Mouse (Mus musculus) intestine, embryonic 16.5 days (tissue): Measurements from ENCODE around the gene Ica1. TPM values are rescaled to one million over a fixed set of nuclear protein-coding genes. Genes with fewer than 3 reads are reported as not detected.

Experiments
- ATAC-seq: fragments of 200-750 bp; cut with Nextera tagmentation; 2 replicates; pipeline ENCODE4 v1.8.0; 2017; ENCODE audit warnings: moderate TSS enrichment, moderate library complexity
- H3K27ac ChIP-seq: fragments of 300-500 bp; sonication (generic); 2 replicates; pipeline ENCODE4 v1.5.1; 2014; ENCODE audit warnings: mild to moderate bottlenecking, low read length
- H3K27me3 ChIP-seq: fragments of 300-500 bp; sonication (generic); replicated peaks from 2 replicates; pipeline ENCODE4 v1.6.1; 2014; ENCODE audit warnings: low read length, control low read depth, mixed read lengths; ENCODE audit not compliant: control insufficient read depth, insufficient read depth
- H3K36me3 ChIP-seq: fragments of 300-500 bp; sonication (generic); 2 replicates; pipeline ENCODE4 v1.6.1; 2014; ENCODE audit warnings: low read length, control low read depth; ENCODE audit not compliant: control insufficient read depth, insufficient read depth
- H3K4me1 ChIP-seq: fragments of 300-500 bp; sonication (generic); 2 replicates; pipeline ENCODE4 v1.6.1; 2014; ENCODE audit warnings: low read length, control low read depth, mixed read lengths; ENCODE audit not compliant: control insufficient read depth, insufficient read depth
- H3K4me2 ChIP-seq: fragments of 300-500 bp; sonication (generic); 2 replicates; pipeline ENCODE4 v1.6.1; 2014; ENCODE audit warnings: low read depth, low read length, control low read depth
- H3K4me3 ChIP-seq: fragments of 300-500 bp; sonication (generic); 2 replicates; pipeline ENCODE4 v1.5.1; 2014; ENCODE audit warnings: mild to moderate bottlenecking, low read length
- H3K9ac ChIP-seq: fragments of 300-500 bp; sonication (generic); 2 replicates; pipeline ENCODE4 v1.6.1; 2014; ENCODE audit warnings: low read depth, low read length
- H3K9me3 ChIP-seq: fragments of 300-500 bp; sonication (generic); 2 replicates; pipeline ENCODE4 v1.6.1; 2016; ENCODE audit warnings: low read length, control low read depth; ENCODE audit not compliant: control insufficient read depth
- WGBS: fragments of 180-500 bp; shearing (Covaris S2); extraction: QIAGEN DNeasy Blood & Tissue Kit; methylation state at CpG from one replicate; pipeline ENCODE4 v1.1.7; 2014; 5-methylcytosine and 5-hydroxymethylcytosine counted together
- polyA plus RNA-seq: library from polyadenylated mRNA; unstranded; fragments of >200 nt; fragmentation: Nextera tagmentation; extraction: Ambion mirVana; gene quantifications from 2 replicates; pipeline ENCODE4 v1.2.1, GENCODE M21; 2015

The Ica1 gene
- polyA plus RNA-seq, 1 experiment from 2014 or later, result 18.9 TPM

- no peak overlapping the region for H3K4me3 ChIP-seq
- 32% methylated on average over 4 of the region's 4 CpGs for WGBS
- peak; percentile 36; the same call in 1 of the 2 replicates for ATAC-seq
Observed at GRCm38 (mm10) chr6:8658431-8658830, 119.9 kb downstream of the Ica1 start.

GRCm38 (mm10) chr6:8657459-8657858, 120.8 kb downstream of the Ica1 start:
- Histone ChIP-seq H3K4me3 (no peak overlapping the region), H3K4me2 (no peak overlapping the region), H3K27ac (no peak overlapping the region), H3K27me3 (no peaks in the 10 kb centered on the region), H3K36me3 (no peaks in the 10 kb centered on the region), H3K9ac (no peak overlapping the region), H3K4me1 (no peaks in the 10 kb centered on the region), H3K9me3 (no peaks in the 10 kb centered on the region)
- 51% methylated on average over 3 of the region's 3 CpGs for WGBS
- peak; percentile 60 for ATAC-seq

More at GRCm38 (mm10) chr6:8658431-8658830, 119.9 kb downstream of the Ica1 start:
- no peaks in the 10 kb centered on the region for H3K9me3 ChIP-seq
- no peak overlapping the region for H3K4me2 ChIP-seq
- no peaks in the 10 kb centered on the region for H3K36me3 ChIP-seq
- no peak overlapping the region for H3K27ac ChIP-seq
- no peak overlapping the region for H3K9ac ChIP-seq
- no peaks in the 10 kb centered on the region for H3K27me3 ChIP-seq
- no peaks in the 10 kb centered on the region for H3K4me1 ChIP-seq

GRCm38 (mm10) chr6:8655454-8655853, 122.8 kb downstream of the Ica1 start:
- 87% methylated on average over 2 of the region's 2 CpGs for WGBS
- no peak for ATAC-seq

GRCm38 (mm10) chr6:8650413-8650812, 127.9 kb downstream of the Ica1 start:
- Histone ChIP-seq H3K9me3 (no peaks in the 10 kb centered on the region), H3K27ac (no peak overlapping the region), H3K36me3 (no peaks in the 10 kb centered on the region), H3K4me3 (no peak overlapping the region), H3K9ac (no peak overlapping the region), H3K4me1 (no peaks in the 10 kb centered on the region), H3K4me2 (no peak overlapping the region), H3K27me3 (no peaks in the 10 kb centered on the region)
- ATAC-seq, result no peak
- 80% methylated on average over 7 of the region's 7 CpGs for WGBS

More at GRCm38 (mm10) chr6:8655454-8655853, 122.8 kb downstream of the Ica1 start:
- no peak overlapping the region for H3K9ac ChIP-seq
- no peak overlapping the region for H3K4me2 ChIP-seq
- no peaks in the 10 kb centered on the region for H3K27me3 ChIP-seq
- no peak overlapping the region for H3K4me3 ChIP-seq
- H3K4me1 ChIP-seq, result no peaks in the 10 kb centered on the region
- no peaks in the 10 kb centered on the region for H3K36me3 ChIP-seq
- no peaks in the 10 kb centered on the region for H3K9me3 ChIP-seq
- H3K27ac ChIP-seq, result no peak overlapping the region

GRCm38 (mm10) chr6:8649295-8649865, 128.9 kb downstream of the Ica1 start:
- WGBS, result 61% methylated on average over 4 of the region's 4 CpGs

GRCm38 (mm10) chr6:8648185-8648901, 129.9 kb downstream of the Ica1 start:
- 78% methylated on average over 10 of the region's 10 CpGs for WGBS
- ATAC-seq, result peak; percentile 69

More at GRCm38 (mm10) chr6:8649295-8649865, 128.9 kb downstream of the Ica1 start:
- Histone ChIP-seq H3K4me1 (peaks cover 3% of the 10 kb centered on the region; the same call in 1 of the 2 replicates), H3K9me3 (no peaks in the 10 kb centered on the region), H3K36me3 (no peaks in the 10 kb centered on the region), H3K4me3 (no peak overlapping the region), H3K27me3 (no peaks in the 10 kb centered on the region), H3K4me2 (no peak overlapping the region), H3K27ac (no peak overlapping the region), H3K9ac (no peak overlapping the region)
- 0 out of 2 replicates have a peak, but pooled peaks have one; percentile 18 for ATAC-seq

GRCm38 (mm10) chr6:8647513-8648184, 130.6 kb downstream of the Ica1 start:
- 84% methylated on average over 7 of the region's 7 CpGs for WGBS
- H3K36me3 ChIP-seq, result no peaks in the 10 kb centered on the region
- H3K9ac ChIP-seq, result no peak overlapping the region
- no peaks in the 10 kb centered on the region for H3K9me3 ChIP-seq
- H3K4me2 ChIP-seq, result no peak overlapping the region
- no peak overlapping the region; the same call in 1 of the 2 replicates for H3K27ac ChIP-seq
- H3K27me3 ChIP-seq, result no peaks in the 10 kb centered on the region
- no peak for ATAC-seq
- H3K4me1 ChIP-seq, result peaks cover 3% of the 10 kb centered on the region; the same call in 1 of the 2 replicates
- H3K4me3 ChIP-seq, result no peak overlapping the region

More at GRCm38 (mm10) chr6:8648185-8648901, 129.9 kb downstream of the Ica1 start:
- Histone ChIP-seq H3K9me3 (no peaks in the 10 kb centered on the region), H3K27ac (no peak overlapping the region), H3K36me3 (no peaks in the 10 kb centered on the region), H3K9ac (no peak overlapping the region), H3K4me1 (peaks cover 3% of the 10 kb centered on the region; the same call in 1 of the 2 replicates), H3K27me3 (no peaks in the 10 kb centered on the region), H3K4me2 (no peak overlapping the region), H3K4me3 (no peak overlapping the region)

- WGBS, result 58% methylated on average over 2 of the region's 2 CpGs
- no peak overlapping the region for H3K4me3 ChIP-seq
- no peak overlapping the region for H3K27ac ChIP-seq
- no peaks in the 10 kb centered on the region for H3K27me3 ChIP-seq
- no peaks in the 10 kb centered on the region for H3K9me3 ChIP-seq
- H3K4me1 ChIP-seq, result peaks cover 3% of the 10 kb centered on the region; the same call in 1 of the 2 replicates
- H3K9ac ChIP-seq, result no peak overlapping the region
- no peak overlapping the region for H3K4me2 ChIP-seq
- H3K36me3 ChIP-seq, result no peaks in the 10 kb centered on the region
- no peak for ATAC-seq
Observed at GRCm38 (mm10) chr6:8645708-8646107, 132.6 kb downstream of the Ica1 start.

GRCm38 (mm10) chr6:8644703-8645102, 133.6 kb downstream of the Ica1 start:
- 59% methylated on average over 10 of the region's 10 CpGs for WGBS
- no peaks in the 10 kb centered on the region for H3K36me3 ChIP-seq
- peaks cover 3% of the 10 kb centered on the region; the same call in 1 of the 2 replicates for H3K4me1 ChIP-seq
- no peaks in the 10 kb centered on the region for H3K27me3 ChIP-seq
- H3K9me3 ChIP-seq, result no peaks in the 10 kb centered on the region
- H3K9ac ChIP-seq, result no peak overlapping the region; the same call in 1 of the 2 replicates
- no peak overlapping the region for H3K4me3 ChIP-seq
- peak; percentile 41; the same call in 1 of the 2 replicates for ATAC-seq
- H3K27ac ChIP-seq, result peak overlapping the region; percentile 24; the same call in 1 of the 2 replicates
- H3K4me2 ChIP-seq, result no peak overlapping the region
